Mouse (Mus musculus) kidney, postnatal 0 days (tissue): ENCODE data around the gene Spo11. TPM values are rescaled to one million over a fixed set of nuclear protein-coding genes. Genes with fewer than 3 reads are reported as not detected.

Experiments used
- ATAC-seq: fragments of 200-750 bp; cut with Nextera tagmentation; replicated peaks from 2 replicates; pipeline ENCODE4 v1.8.0; 2017; ENCODE audit warnings: low read depth, moderate number of reproducible peaks, moderate TSS enrichment, moderate library complexity; ENCODE audit not compliant: low FRiP score
- DNase-seq: peaks from one replicate; pipeline ENCODE4 v3.0.0-alpha.2; 2016; ENCODE audit warnings: low spot score
- H3K27ac ChIP-seq: fragments of 300-500 bp; sonication (generic); 2 replicates; pipeline ENCODE4 v1.5.1; 2014; ENCODE audit warnings: mild to moderate bottlenecking
- H3K27me3 ChIP-seq: fragments of 300-500 bp; sonication (generic); 2 replicates; pipeline ENCODE4 v1.6.1; 2014; ENCODE audit warnings: low read length, mixed read lengths; ENCODE audit not compliant: insufficient read depth
- H3K36me3 ChIP-seq: fragments of 300-500 bp; sonication (generic); 2 replicates; pipeline ENCODE4 v1.6.1; 2014; ENCODE audit warnings: low read length, mixed read lengths; ENCODE audit not compliant: insufficient read depth
- H3K4me1 ChIP-seq: fragments of 300-500 bp; sonication (generic); replicated peaks from 2 replicates; pipeline ENCODE4 v1.6.1; 2014; ENCODE audit warnings: antibody characterized with exemption, low read length, mixed read lengths; ENCODE audit not compliant: insufficient read depth
- H3K4me2 ChIP-seq: fragments of 300-500 bp; sonication (generic); 2 replicates; pipeline ENCODE4 v1.6.1; 2014; ENCODE audit warnings: mild to moderate bottlenecking, low read length, moderate library complexity, mixed read lengths
- H3K4me3 ChIP-seq: fragments of 300-500 bp; sonication (generic); replicated peaks from 2 replicates; pipeline ENCODE4 v1.5.1; 2014; ENCODE audit warnings: low read depth, low read length
- H3K9ac ChIP-seq: fragments of 300-500 bp; sonication (generic); 2 replicates; pipeline ENCODE4 v1.6.1; 2014; ENCODE audit warnings: low read depth, low read length
- H3K9me3 ChIP-seq: fragments of 300-500 bp; sonication (generic); replicated peaks from 2 replicates; pipeline ENCODE4 v1.6.1; 2016; ENCODE audit warnings: low read length, inconsistent platforms, mixed read lengths
- CTCF ChIP-seq: IDR thresholded peaks from 2 replicates; pipeline ENCODE4 v1.5.1; 2016; ENCODE audit warnings: antibody characterized with exemption, low read depth, mild to moderate bottlenecking, moderate library complexity
- WGBS: fragments of 180-500 bp; shearing (Covaris S2); extraction: QIAGEN DNeasy Blood & Tissue Kit; methylation state at CpG from one replicate; pipeline ENCODE4 v1.1.7; 2014; 5-methylcytosine and 5-hydroxymethylcytosine counted together
- polyA plus RNA-seq: library from polyadenylated mRNA; unstranded; fragments of >200 nt; fragmentation: Nextera tagmentation; extraction: Ambion mirVana; gene quantifications from 2 replicates; pipeline ENCODE4 v1.2.1, GENCODE M21; 2015

Spo11 gene
- polyA plus RNA-seq, 1 experiment from 2014 or later = 0.11 TPM

GRCm38 (mm10) chr2:173037347-173037746 lies 59.8 kb downstream of the Spo11 start:
- no peak for TF ChIP-seq CTCF
- Histone ChIP-seq H3K9me3 (no peaks in the 10 kb centered on the region), H3K4me1 (no peaks in the 10 kb centered on the region), H3K4me2 (no peak overlapping the region), H3K27me3 (no peaks in the 10 kb centered on the region), H3K4me3 (no peak overlapping the region), H3K9ac (no peak overlapping the region), H3K27ac (no peak overlapping the region), H3K36me3 (peaks cover 15% of the 10 kb centered on the region; the same call in 1 of the 2 replicates)
- DNase-seq = no peak
- WGBS = 77% methylated on average over 5 of the region's 5 CpGs
- no peak for ATAC-seq

DNA sequence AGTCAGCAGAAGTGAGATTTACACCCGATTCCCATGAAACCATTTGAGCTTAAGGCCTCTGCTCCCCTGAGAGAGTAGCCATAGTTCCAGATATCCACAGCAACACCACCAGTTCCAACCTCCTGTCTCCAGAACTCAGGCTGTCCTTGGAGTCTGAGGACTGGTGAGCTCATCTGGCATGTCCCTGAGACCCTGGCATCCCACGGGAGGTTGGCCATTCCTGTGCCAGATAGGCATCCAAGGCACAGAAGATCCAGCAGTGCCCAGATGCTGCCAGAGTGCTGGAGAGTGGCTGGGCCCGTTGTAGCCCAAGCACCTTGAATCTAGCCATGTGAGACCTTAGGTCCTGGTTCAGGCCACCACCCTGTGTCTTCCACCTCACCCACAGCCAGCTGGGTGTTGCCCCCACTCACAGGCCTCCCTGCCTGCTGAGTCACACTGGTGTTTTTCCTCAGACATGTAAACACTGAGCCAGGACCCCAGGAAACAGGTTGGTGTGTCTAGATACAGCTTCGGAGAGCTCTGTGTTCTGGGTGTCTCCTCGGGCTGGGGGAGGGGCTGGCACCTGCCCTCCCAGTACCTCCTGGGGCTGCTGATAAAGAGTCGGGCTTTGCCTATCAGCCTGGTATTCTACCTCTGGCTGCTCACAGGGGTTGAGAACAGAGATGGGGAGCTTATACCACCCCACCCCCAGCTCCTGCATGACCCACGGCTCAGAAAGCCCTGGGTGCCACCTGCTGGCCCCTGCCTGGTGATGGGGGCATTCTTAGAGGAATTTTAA lies 60.5 kb downstream of the Spo11 start:
- Histone ChIP-seq H3K27me3 (no peaks in the 10 kb centered on the region), H3K9me3 (no peaks in the 10 kb centered on the region), H3K4me2 (no peak overlapping the region), H3K36me3 (peaks cover 15% of the 10 kb centered on the region; the same call in 1 of the 2 replicates), H3K27ac (no peak overlapping the region), H3K4me1 (no peaks in the 10 kb centered on the region), H3K9ac (no peak overlapping the region), H3K4me3 (no peak overlapping the region)
- DNase-seq (no peak), ATAC-seq (no peak)
- WGBS = 69% methylated on average over 7 of the region's 7 CpGs
- no peak for TF ChIP-seq CTCF

DNA sequence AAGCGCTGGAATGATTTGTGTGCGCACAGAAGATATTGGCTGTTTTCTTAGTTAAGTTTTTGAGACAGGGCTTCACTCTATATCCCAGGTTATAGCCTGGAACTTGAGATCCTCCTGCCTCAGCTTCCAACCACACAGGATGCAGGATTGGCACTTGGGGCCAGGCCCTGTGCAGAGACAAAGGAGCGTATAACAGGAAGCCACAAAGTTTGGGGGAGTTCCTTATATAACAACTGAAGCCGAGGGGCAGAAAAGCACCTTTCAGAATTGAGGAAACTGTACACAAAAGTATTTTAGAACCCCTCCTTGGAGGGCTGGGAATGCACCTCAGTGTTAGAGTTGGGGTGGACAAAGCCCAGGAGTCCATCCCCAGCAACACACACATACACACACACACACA lies 61.5 kb downstream of the Spo11 start:
- ATAC-seq (no peak), DNase-seq (no peak)
- 0 out of 2 replicates have a peak, but pooled peaks cover 8% of the 10 kb centered on the region for H3K36me3 ChIP-seq
- TF ChIP-seq CTCF = no peak
- no peak overlapping the region for H3K9ac ChIP-seq
- no peaks in the 10 kb centered on the region for H3K4me1 ChIP-seq
- no peaks in the 10 kb centered on the region for H3K9me3 ChIP-seq
- H3K27ac ChIP-seq = no peak overlapping the region
- H3K4me3 ChIP-seq = no peak overlapping the region
- H3K27me3 ChIP-seq = no peaks in the 10 kb centered on the region
- WGBS = 83% methylated on average over 4 of the region's 4 CpGs
- no peak overlapping the region for H3K4me2 ChIP-seq

GRCm38 (mm10) chr2:173040803-173041202 lies 63.3 kb downstream of the Spo11 start:
- WGBS = 85% methylated on average over 3 of the region's 3 CpGs

GRCm38 (mm10) chr2:173041242-173041641 lies 63.7 kb downstream of the Spo11 start:
- DNase-seq (no peak), ATAC-seq (no peak)
- Histone ChIP-seq H3K27me3 (no peaks in the 10 kb centered on the region), H3K4me2 (no peak overlapping the region), H3K9ac (no peak overlapping the region), H3K9me3 (no peaks in the 10 kb centered on the region), H3K4me1 (0 out of 2 replicates have a peak, but pooled peaks cover 4% of the 10 kb centered on the region), H3K4me3 (no peak overlapping the region), H3K36me3 (no peaks in the 10 kb centered on the region), H3K27ac (no peak overlapping the region)
- no peak for TF ChIP-seq CTCF
- WGBS = 66% methylated on average over 5 of the region's 5 CpGs

More at GRCm38 (mm10) chr2:173040803-173041202, 63.3 kb downstream of the Spo11 start:
- no peak for TF ChIP-seq CTCF
- Histone ChIP-seq H3K9me3 (no peaks in the 10 kb centered on the region), H3K9ac (no peak overlapping the region), H3K36me3 (no peaks in the 10 kb centered on the region), H3K4me2 (no peak overlapping the region), H3K4me3 (no peak overlapping the region), H3K4me1 (0 out of 2 replicates have a peak, but pooled peaks cover 4% of the 10 kb centered on the region), H3K27ac (no peak overlapping the region), H3K27me3 (no peaks in the 10 kb centered on the region)
- no peak for DNase-seq
- ATAC-seq = no peak

DNA sequence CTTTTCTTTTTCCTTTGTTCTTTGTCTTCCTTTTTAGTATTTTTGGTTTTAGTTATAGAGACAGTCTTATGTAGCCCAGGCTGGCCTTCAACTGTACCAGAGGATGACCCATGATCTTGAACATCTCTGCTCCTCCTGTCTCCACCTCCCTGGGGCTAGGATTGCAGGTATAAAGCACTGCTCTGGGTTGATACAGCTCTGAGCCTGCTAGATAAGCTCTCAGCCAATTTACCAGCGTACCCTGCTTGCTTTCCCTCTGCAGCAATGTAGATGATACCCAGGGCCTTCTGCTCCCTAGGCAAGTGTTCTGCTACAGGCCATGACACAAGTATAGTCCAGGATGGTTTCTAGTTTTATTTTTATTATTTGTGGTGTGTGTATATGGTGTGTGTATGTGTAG lies 64.4 kb downstream of the Spo11 start:
- WGBS = 86% methylated on average over 1 of the region's 1 CpGs
- ATAC-seq = no peak
- Histone ChIP-seq H3K36me3 (no peaks in the 10 kb centered on the region), H3K27me3 (no peaks in the 10 kb centered on the region), H3K9ac (no peak overlapping the region), H3K4me3 (no peak overlapping the region), H3K4me2 (no peak overlapping the region), H3K4me1 (0 out of 2 replicates have a peak, but pooled peaks cover 4% of the 10 kb centered on the region), H3K9me3 (no peaks in the 10 kb centered on the region), H3K27ac (no peak overlapping the region)
- no peak for DNase-seq
- TF ChIP-seq CTCF = no peak
